Mouse (Mus musculus): ENCODE results near the gene Dtd1. TPM values are rescaled to one million over a fixed set of nuclear protein-coding genes. Genes with fewer than 3 reads are reported as not detected.

Dtd1 gene
- polyA plus RNA-seq, 1 experiment from 2014 or later: 67.8 TPM

GRCm38 (mm10) chr2:144617074-144617874 lies 17.6 kb downstream of the Dtd1 start:
- 91% methylated on average over 16 of the region's 16 CpGs for WGBS
- Histone ChIP-seq H3K4me1 (no peaks in the 10 kb centered on the region), H3K9me3 (no peaks in the 10 kb centered on the region), H3K27ac (replicated peaks) (no peak overlapping the region), H3K27me3 (no peaks in the 10 kb centered on the region), H3K4me2 (replicated peaks) (no peak overlapping the region), H3K36me3 (no peaks in the 10 kb centered on the region), H3K4me3 (no peak overlapping the region), H3K9ac (replicated peaks) (no peak overlapping the region)
- ATAC-seq (replicated peaks): no peak

DNA sequence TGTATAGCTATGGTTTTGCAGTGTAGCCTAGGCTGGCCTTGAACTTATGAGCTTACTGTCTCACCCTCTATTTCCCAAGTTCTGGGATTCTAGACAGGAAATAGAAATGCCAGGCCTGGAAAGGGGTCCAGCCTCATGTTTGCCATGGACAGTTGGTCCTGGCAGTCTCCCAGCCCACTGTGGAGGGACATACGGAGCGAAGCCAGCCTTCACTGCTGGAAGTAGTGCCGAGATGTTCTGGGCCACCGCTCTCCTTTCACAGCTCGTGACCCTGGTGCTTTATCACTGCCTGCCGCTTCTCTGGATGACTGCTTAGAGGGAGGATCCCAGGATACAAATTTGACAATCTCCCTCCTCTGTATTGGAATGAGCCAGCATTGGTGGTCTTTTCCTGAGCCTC lies 21.8 kb downstream of the Dtd1 start:
- no peaks in the 10 kb centered on the region for H3K36me3 ChIP-seq
- no peak for ATAC-seq (replicated peaks)
- H3K4me1 ChIP-seq: no peaks in the 10 kb centered on the region
- H3K9me3 ChIP-seq: no peaks in the 10 kb centered on the region
- 68% methylated on average over 6 of the region's 6 CpGs for WGBS
- H3K27me3 ChIP-seq: no peaks in the 10 kb centered on the region
- H3K4me2 ChIP-seq (replicated peaks): no peak overlapping the region
- H3K27ac ChIP-seq (replicated peaks): no peak overlapping the region
- no peak overlapping the region for H3K4me3 ChIP-seq
- H3K9ac ChIP-seq (replicated peaks): no peak overlapping the region

DNA sequence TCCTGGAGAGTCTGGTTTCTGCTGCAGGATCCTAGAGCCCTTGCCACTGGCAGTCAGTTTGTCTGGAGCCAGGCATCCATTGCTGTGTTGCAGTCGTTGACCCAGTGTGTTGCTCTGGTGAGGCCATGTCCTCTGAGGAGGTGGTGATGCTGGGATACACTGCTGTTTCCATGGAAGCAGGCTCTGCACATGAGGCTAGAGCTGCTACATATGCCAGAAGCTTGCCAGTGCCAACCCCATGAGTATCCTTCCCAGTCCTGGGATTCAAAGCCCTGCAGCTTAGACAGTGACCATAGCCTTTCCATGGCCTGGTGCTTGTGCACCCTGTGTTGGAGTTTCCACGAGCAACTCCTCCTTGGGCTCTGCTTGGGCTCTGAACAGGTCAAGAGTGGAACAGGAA lies 33.9 kb downstream of the Dtd1 start:
- no peak for ATAC-seq (replicated peaks)
- H3K36me3 ChIP-seq: peaks cover 3% of the 10 kb centered on the region; the same call in 1 of the 2 replicates
- no peak overlapping the region for H3K9ac ChIP-seq (replicated peaks)
- no peak overlapping the region for H3K4me3 ChIP-seq
- H3K9me3 ChIP-seq: no peaks in the 10 kb centered on the region
- no peaks in the 10 kb centered on the region for H3K4me1 ChIP-seq
- H3K27me3 ChIP-seq: no peaks in the 10 kb centered on the region
- H3K27ac ChIP-seq (replicated peaks): no peak overlapping the region
- 83% methylated on average over 2 of the region's 2 CpGs for WGBS
- H3K4me2 ChIP-seq (replicated peaks): no peak overlapping the region

- 79% methylated on average over 5 of the region's 5 CpGs for WGBS
- Histone ChIP-seq H3K4me3 (no peak overlapping the region), H3K4me1 (peaks cover 4% of the 10 kb centered on the region), H3K9me3 (no peaks in the 10 kb centered on the region), H3K9ac (replicated peaks) (no peak overlapping the region), H3K27me3 (no peaks in the 10 kb centered on the region), H3K36me3 (peaks cover 3% of the 10 kb centered on the region; the same call in 1 of the 2 replicates), H3K4me2 (replicated peaks) (no peak overlapping the region), H3K27ac (replicated peaks) (no peak overlapping the region; the same call in 1 of the 2 replicates)
- ATAC-seq (replicated peaks): no peak
These were observed 34.5 kb downstream of the Dtd1 start for GRCm38 (mm10) chr2:144634231-144634630.

GRCm38 (mm10) chr2:144634729-144635128 lies 35.0 kb downstream of the Dtd1 start:
- 53% methylated on average over 2 of the region's 2 CpGs for WGBS
- Histone ChIP-seq H3K27ac (replicated peaks) (no peak overlapping the region), H3K27me3 (no peaks in the 10 kb centered on the region), H3K36me3 (peaks cover 3% of the 10 kb centered on the region; the same call in 1 of the 2 replicates), H3K4me3 (no peak overlapping the region), H3K4me2 (replicated peaks) (no peak overlapping the region), H3K4me1 (peaks cover 8% of the 10 kb centered on the region), H3K9ac (replicated peaks) (no peak overlapping the region), H3K9me3 (no peaks in the 10 kb centered on the region)
- ATAC-seq (replicated peaks): no peak

GRCm38 (mm10) chr2:144635644-144636320 lies 36.1 kb downstream of the Dtd1 start:
- Histone ChIP-seq H3K9ac (replicated peaks) (no peak overlapping the region), H3K4me1 (peaks cover 8% of the 10 kb centered on the region), H3K27me3 (no peaks in the 10 kb centered on the region), H3K9me3 (no peaks in the 10 kb centered on the region), H3K4me3 (no peak overlapping the region), H3K36me3 (peaks cover 3% of the 10 kb centered on the region; the same call in 1 of the 2 replicates), H3K27ac (replicated peaks) (no peak overlapping the region), H3K4me2 (replicated peaks) (no peak overlapping the region)
- peak; percentile 54 for ATAC-seq (replicated peaks)
- 15% methylated on average over 5 of the region's 5 CpGs for WGBS

GRCm38 (mm10) chr2:144637204-144637603 lies 37.5 kb downstream of the Dtd1 start:
- Histone ChIP-seq H3K4me3 (no peak overlapping the region), H3K9ac (replicated peaks) (no peak overlapping the region), H3K9me3 (no peaks in the 10 kb centered on the region), H3K4me2 (replicated peaks) (no peak overlapping the region), H3K27me3 (no peaks in the 10 kb centered on the region), H3K27ac (replicated peaks) (no peak overlapping the region), H3K36me3 (peaks cover 3% of the 10 kb centered on the region; the same call in 1 of the 2 replicates), H3K4me1 (peaks cover 8% of the 10 kb centered on the region)
- no peak for ATAC-seq (replicated peaks)
- WGBS: 87% methylated on average over 4 of the region's 4 CpGs

DNA sequence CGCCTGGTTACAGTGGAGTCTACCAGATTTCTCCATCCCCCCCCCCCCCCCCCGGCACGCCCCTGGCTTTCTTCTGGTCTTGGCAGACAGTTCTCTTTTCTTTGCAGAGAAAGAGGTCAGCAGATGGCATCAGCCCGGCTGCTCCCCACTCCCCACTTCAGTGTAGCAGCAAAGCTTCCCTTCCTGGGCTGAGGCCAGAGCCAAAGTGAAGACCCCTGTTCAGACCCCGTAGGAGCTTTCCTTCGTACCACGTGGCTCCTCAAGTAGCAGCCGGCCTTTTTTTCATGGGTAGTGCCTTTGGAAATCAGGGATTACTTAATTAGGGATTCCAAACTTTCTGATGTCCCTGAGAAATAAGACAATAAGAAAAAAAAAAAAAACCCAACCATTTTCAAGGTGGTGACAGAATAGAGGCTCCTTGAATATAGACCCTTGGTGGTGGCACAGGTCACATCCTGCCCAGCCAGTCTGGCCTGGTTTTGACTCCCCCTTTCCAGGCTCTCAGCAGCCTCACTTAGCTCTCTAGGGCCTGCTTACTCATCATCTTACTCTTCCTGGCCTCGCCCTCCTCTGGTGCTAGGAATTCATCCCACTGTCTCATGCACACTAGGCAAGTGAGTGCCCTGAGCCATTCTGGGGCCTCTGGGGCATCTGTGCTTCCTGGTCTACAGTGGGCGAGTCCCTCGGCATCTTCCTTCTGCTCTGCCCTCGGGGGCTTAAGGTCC lies 38.1 kb downstream of the Dtd1 start:
- H3K36me3 ChIP-seq: no peaks in the 10 kb centered on the region
- H3K27me3 ChIP-seq: no peaks in the 10 kb centered on the region
- H3K4me1 ChIP-seq: peaks cover 8% of the 10 kb centered on the region
- ATAC-seq (replicated peaks): no peak
- H3K4me3 ChIP-seq: no peak overlapping the region
- WGBS: 78% methylated on average over 12 of the region's 12 CpGs
- no peak overlapping the region for H3K9ac ChIP-seq (replicated peaks)
- H3K9me3 ChIP-seq: no peaks in the 10 kb centered on the region
- no peak overlapping the region for H3K4me2 ChIP-seq (replicated peaks)
- no peak overlapping the region for H3K27ac ChIP-seq (replicated peaks)

GRCm38 (mm10) chr2:144638719-144639118 lies 39.0 kb downstream of the Dtd1 start:
- H3K4me2 ChIP-seq (replicated peaks): no peak overlapping the region
- no peak overlapping the region for H3K27ac ChIP-seq (replicated peaks)
- WGBS: 60% methylated on average over 4 of the region's 4 CpGs
- ATAC-seq (replicated peaks): 0 out of 2 replicates have a peak, but pooled peaks have one; percentile 29
- no peaks in the 10 kb centered on the region for H3K27me3 ChIP-seq
- H3K9ac ChIP-seq (replicated peaks): no peak overlapping the region
- H3K9me3 ChIP-seq: no peaks in the 10 kb centered on the region
- no peaks in the 10 kb centered on the region for H3K36me3 ChIP-seq
- H3K4me3 ChIP-seq: no peak overlapping the region
- peaks cover 8% of the 10 kb centered on the region for H3K4me1 ChIP-seq

DNA sequence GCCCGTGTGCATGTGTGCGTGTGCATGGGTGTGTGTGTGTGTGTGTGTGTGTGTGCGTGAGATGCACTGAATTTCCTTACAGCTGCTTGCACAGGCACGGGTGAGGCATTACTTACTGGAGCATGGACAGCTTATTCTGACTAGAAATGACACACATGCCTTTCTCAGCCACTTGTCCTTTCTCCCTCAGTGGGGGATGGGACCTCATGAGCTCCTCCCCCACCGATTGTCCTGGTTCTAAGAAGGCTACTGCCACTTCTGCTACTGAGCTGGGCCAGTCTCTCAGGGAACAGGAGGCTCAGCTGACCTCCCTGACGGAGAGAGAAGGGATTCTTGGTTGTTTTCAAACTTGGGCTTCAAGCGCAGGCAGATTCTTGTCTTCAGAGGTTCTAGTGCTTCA lies 40.4 kb downstream of the Dtd1 start:
- ATAC-seq (replicated peaks): no peak
- no peak overlapping the region for H3K4me3 ChIP-seq
- WGBS: 69% methylated on average over 7 of the region's 7 CpGs
- no peak overlapping the region for H3K4me2 ChIP-seq (replicated peaks)
- no peaks in the 10 kb centered on the region for H3K36me3 ChIP-seq
- peaks cover 8% of the 10 kb centered on the region for H3K4me1 ChIP-seq
- H3K9ac ChIP-seq (replicated peaks): no peak overlapping the region
- no peak overlapping the region for H3K27ac ChIP-seq (replicated peaks)
- no peaks in the 10 kb centered on the region for H3K27me3 ChIP-seq
- H3K9me3 ChIP-seq: no peaks in the 10 kb centered on the region

- H3K4me3 ChIP-seq: no peak overlapping the region
- peaks cover 8% of the 10 kb centered on the region for H3K4me1 ChIP-seq
- H3K4me2 ChIP-seq (replicated peaks): no peak overlapping the region
- H3K9me3 ChIP-seq: no peaks in the 10 kb centered on the region
- H3K36me3 ChIP-seq: no peaks in the 10 kb centered on the region
- no peak overlapping the region for H3K27ac ChIP-seq (replicated peaks)
- H3K27me3 ChIP-seq: no peaks in the 10 kb centered on the region
- ATAC-seq (replicated peaks): no peak
- 91% methylated on average over 4 of the region's 4 CpGs for WGBS
- H3K9ac ChIP-seq (replicated peaks): no peak overlapping the region
These were observed 42.3 kb downstream of the Dtd1 start for GRCm38 (mm10) chr2:144641991-144642390.

DNA sequence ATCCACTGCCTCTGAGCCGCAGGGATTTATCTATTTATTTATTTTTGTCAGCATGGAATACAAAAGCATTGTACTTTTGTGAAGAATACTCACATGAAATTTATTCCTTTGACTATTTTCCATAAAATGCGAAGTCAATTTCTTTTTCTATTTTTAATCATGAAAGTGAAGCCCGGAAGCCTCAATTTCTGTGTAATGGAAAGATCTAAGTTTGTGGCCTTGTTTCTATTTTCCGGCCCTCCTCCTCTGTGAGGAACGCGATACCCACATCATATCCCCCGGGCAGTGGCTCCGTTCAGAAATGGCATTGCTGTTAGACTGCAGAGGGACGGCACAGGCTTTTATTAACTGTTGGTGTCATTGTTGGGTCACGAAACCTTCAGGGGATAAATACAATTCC lies 46.7 kb downstream of the Dtd1 start:
- H3K4me1 ChIP-seq: no peaks in the 10 kb centered on the region
- no peak overlapping the region for H3K9ac ChIP-seq (replicated peaks)
- H3K27me3 ChIP-seq: no peaks in the 10 kb centered on the region
- no peak overlapping the region for H3K4me3 ChIP-seq
- 57% methylated on average over 10 of the region's 10 CpGs for WGBS
- no peaks in the 10 kb centered on the region for H3K36me3 ChIP-seq
- H3K4me2 ChIP-seq (replicated peaks): no peak overlapping the region
- no peak overlapping the region for H3K27ac ChIP-seq (replicated peaks)
- H3K9me3 ChIP-seq: no peaks in the 10 kb centered on the region
- ATAC-seq (replicated peaks): no peak

All from forebrain, embryonic 15.5 days (tissue).